Mouse (Mus musculus) adrenal gland, postnatal 36 days (tissue): ENCODE results near the gene Trip13. TPM values are rescaled to one million over a fixed set of nuclear protein-coding genes. Genes with fewer than 3 reads are reported as not detected.
A peak's percentile ranks its signal among the peaks of the same experiment; 100 is the strongest.

Experiments used
- DNase-seq, 2 experiments: peaks; one replicate each; pipeline ENCODE4 v3.0.0; 2021; ENCODE audit warnings: mixed read lengths in 1 of 2
- microRNA-seq: library from miRNA; unstranded; fragments of <30 nt; microRNA quantifications from one replicate; pipeline ENCODE4 v1.2.0, GENCODE M21; 2021
- total RNA-seq, 2 experiments: library from RNA; stranded (reverse); gene quantifications; 2 replicates each; pipeline ENCODE4 v1.2.3; 2021

Trip13 gene
- total RNA-seq, 2 experiments from 2014 or later = 1.7 to 1.9 TPM

DNA sequence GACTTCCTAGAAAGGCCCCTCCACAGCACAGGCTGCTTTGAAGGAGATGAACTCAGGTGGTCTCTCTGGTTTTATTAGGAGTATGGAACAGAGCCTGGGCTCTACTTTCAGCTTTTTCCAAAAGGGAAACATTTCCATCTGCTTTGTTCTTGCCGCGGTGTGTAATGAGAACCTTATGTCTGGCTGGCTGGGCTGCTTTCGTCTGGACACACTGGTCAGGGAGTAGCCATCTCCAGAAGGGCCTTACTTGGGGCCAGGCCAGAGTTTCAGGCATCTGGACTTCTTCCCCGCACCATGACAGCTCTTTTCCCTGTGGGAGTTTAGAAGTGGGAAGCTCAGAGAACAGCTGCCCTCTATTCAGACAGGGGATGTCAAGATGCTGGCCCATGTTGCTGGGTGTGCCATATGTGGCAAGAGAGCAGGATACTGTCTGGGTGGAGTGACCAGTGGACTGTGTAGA is 50.1 kb downstream of the Trip13 start:
- no peak for DNase-seq

DNA sequence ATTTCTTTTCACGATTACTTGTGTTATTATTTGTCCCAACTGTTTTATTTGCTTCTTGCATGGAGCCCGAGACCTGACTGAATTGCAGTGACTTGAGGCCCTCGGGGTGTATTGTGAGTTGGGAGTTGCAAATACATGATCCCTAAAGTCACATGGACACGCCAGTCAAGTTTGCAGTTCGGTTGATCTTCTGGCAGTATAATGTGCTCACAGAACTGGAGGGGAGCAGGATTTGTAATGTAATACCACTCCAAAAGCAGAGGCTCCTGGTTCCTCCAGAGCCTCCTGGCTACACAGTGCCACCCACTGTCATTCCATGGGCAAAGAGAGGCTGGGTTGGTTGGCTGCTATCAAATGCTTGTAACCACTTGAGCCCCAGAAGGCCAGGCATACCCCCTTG is 51.0 kb downstream of the Trip13 start:
- DNase-seq = no peak

DNA sequence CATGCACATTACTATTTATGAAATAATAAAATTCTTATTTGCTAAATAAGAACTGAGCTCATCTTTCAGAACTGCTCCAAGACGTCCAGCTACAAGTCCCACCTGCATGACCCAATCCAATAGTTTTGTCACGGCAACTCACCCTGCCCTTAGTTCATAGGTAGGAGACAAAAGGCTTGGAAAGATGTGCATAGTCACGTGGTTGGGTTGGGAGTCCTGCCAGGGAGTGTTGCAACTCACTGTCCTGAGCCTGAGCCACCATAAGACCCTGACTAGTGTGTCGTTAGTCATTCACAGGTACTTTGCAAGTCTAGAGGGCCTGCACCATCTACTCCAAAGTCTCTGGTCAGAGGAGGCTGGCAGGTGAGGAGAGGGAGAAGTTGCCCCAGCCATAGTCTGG is 51.5 kb downstream of the Trip13 start:
- DNase-seq = peak; percentile 31 to 43

DNA sequence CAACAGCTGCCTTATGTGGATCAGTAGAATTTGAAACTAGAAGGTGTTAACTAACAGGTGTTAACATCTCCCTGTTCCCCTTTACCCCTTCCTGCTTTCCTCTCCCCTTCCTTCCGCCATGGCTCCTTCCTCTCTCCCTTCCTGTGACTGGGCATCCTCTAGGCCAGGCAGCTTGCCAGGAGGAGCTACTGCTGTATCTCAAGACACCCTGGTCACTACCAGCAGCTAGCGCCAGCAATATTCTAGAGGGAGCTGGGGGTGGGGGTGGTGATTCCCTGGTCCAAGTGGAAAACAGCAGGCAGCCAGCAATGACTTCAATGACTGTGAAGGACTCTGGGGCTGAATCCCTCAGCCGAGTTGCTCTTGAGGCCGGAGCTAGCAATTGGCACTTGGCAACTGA is 51.9 kb downstream of the Trip13 start:
- peak; percentile 15 to 55 for DNase-seq

DNA sequence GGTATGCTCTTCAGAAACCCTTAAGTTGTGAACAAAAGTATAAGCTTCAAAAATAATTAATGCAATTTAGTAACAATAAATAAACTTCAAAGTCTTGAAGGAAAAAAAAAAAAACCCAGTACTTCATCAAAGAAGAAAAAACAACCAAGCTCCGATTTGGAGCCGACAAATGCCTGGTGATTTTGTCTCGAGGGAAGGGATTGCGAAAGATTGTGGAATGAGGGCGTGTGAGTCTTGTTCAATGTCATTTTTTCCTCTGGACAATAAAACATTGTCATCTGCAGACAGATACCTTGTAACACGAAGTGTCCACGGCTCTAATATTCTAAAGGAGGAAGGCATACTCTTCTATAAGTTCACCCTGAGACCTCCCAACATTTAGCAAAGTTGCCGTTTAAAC is 56.2 kb downstream of the Trip13 start:
- DNase-seq = peak; percentile 8 to 23

DNA sequence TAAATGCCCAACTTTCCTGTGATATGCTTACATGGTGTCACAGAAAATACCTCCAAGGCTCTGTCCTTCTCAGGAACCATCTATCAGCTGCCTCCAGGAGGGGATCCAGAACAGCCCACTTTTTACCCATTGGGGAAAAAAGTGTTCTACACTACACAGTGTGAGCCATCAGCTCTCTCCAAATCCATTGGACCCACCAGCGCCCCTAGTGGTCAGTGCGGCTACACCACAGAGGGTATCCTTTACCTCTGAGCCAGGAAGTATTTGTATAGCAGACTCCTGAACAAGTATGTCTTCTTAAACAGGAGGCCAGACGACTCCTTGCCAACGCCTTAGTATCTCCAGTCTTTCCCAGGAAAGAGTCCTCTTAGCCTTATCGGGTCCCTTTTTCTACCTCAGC is 57.8 kb downstream of the Trip13 start:
- DNase-seq = peak; percentile 61 to 78

DNA sequence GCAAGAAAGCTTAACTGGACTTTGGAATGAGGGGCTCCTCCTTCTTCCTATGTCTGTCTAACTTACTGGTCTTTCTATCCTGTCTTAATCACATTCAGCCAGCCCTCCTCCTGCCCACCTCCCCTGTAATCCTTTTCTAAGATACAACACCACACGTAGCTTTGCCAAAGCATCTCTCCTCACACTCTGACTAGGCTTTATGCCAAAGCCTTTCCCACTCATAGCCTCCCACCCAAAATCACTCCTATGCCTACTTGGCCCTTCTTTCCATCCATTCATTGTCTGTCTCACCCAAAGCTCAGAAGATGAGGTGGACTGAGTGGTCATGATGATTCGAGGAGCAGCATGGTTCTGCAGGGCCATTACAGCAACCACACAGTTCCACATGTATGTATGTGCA is 65.4 kb downstream of the Trip13 start:
- no peak for DNase-seq

Small RNA genes within 50 kb of the gene (microRNA-seq; reads per million reads assigned to microRNA genes)
- not detected for gene Gm25197

Other genes with a start within 250 kb of the Trip13 start
- under 1 TPM; 0.20 to 0.26 TPM for gene Slc6a19, start 232.9 kb downstream of the Trip13 start, total RNA-seq
- gene Slc12a7, start 204.7 kb downstream of the Trip13 start, total RNA-seq = 10 to 100 TPM; 35.8 to 36.6 TPM
- gene Nkd2, start 90.2 kb downstream of the Trip13 start, total RNA-seq = 1 to 10 TPM; 1.3 to 1.9 TPM
- gene Brd9, start within 50 bp of the Trip13 start, total RNA-seq = 10 to 100 TPM; 30.9 to 31.7 TPM
- gene Zdhhc11, start 26.1 kb upstream of the Trip13 start, total RNA-seq = not detected
- gene Tppp, start 71.6 kb upstream of the Trip13 start, total RNA-seq = 10 to 100 TPM; 10.1 to 14.2 TPM
- gene Cep72, start 124.5 kb upstream of the Trip13 start, total RNA-seq = 1 to 10 TPM; 4.1 to 6.5 TPM
- gene Slc9a3, start 183.7 kb upstream of the Trip13 start, total RNA-seq = under 1 TPM; 0.10 to 0.20 TPM